Comparison of ENCODE assay signal across 8 mouse cellular contexts in genomic region chr14:52103474-52103855, GRCm38 (mm10). TPM values are rescaled to one million over a fixed set of nuclear protein-coding genes. Genes with fewer than 3 reads are reported as not detected.
DNase-seq lines count a peak whose midpoint lies in the region; ATAC-seq and TF ChIP-seq lines count a peak whose summit lies in the region.

No protein-coding gene starts in this region.

- H3K27ac ChIP-seq in lung, postnatal 0 days (ENCODE audit: low read length): peak overlapping the region; percentile 93

- TF ChIP-seq EP300 in lung, postnatal 0 days (IDR thresholded peaks at IDR 0.05): no peak

- H3K4me1 ChIP-seq in lung, postnatal 0 days (ENCODE audit: insufficient read depth, low read depth, low read length): peaks cover 14% of the 10 kb centered on the region; the same call in 1 of the 2 replicates

- H3K4me2 ChIP-seq in lung, postnatal 0 days (replicated peaks; ENCODE audit: low read depth, low read length): peak overlapping the region; percentile 52

- TF ChIP-seq CTCF in lung, postnatal 0 days (IDR thresholded peaks at IDR 0.05): peak; percentile 34; the same call in 1 of the 2 replicates

- under 1% methylated on average over 30 of the region's 30 CpGs for WGBS in lung, postnatal 0 days

- H3K36me3 ChIP-seq in lung, postnatal 0 days (ENCODE audit: insufficient read depth, low read length): no peaks in the 10 kb centered on the region

- intact Hi-C loops in gastrocnemius, postnatal 36 days (cut with DNase I): no loop called here
- intact Hi-C loops in gastrocnemius, postnatal 14 days (cut with DNase I; ENCODE audit: low total_unique reads): no loop called here

- DNase-seq in gastrocnemius, adult 8-10 months (ENCODE audit: low spot score in 2 of 2): peak; percentile 44 to 63
- no peak for DNase-seq in gastrocnemius, postnatal 36 days
- peak; percentile 67 for DNase-seq in thymus, postnatal 0 days (ENCODE audit: low spot score)
- no peak for DNase-seq in thymus, postnatal 25 days
- DNase-seq in gastrocnemius, postnatal 14 days: peak; percentile 76
- DNase-seq in lung, postnatal 0 days (ENCODE audit: low spot score): peak; percentile 67
- no peak for DNase-seq in retina, embryonic 14.5 days (ENCODE audit: low spot score)
- DNase-seq in ovary, postnatal 36 days (ENCODE audit: low spot score): no peak

- H3K4me3 ChIP-seq in lung, postnatal 0 days (ENCODE audit: low read depth, low read length): peak overlapping the region; percentile 82

- H3K27me3 ChIP-seq in lung, postnatal 0 days (replicated peaks; ENCODE audit: insufficient read depth, low read length): no peaks in the 10 kb centered on the region

- peak overlapping the region; percentile 83 for H3K9ac ChIP-seq in lung, postnatal 0 days (replicated peaks; ENCODE audit: low read depth)

- peak; percentile 11 for ATAC-seq in lung, postnatal 0 days

- H3K9me3 ChIP-seq in lung, postnatal 0 days (ENCODE audit: low read length): no peaks in the 10 kb centered on the region

RNA-seq across cellular contexts. Expression of gene Hnrnpc, which starts 0.4 kb away (rescaled TPM):
- 10 to 100 TPM; 62.4 to 80.4 (median 71.9) TPM for total RNA-seq in gastrocnemius, adult 8-10 months (2022)
- 10 to 100 TPM; 71.0 to 74.4 TPM for total RNA-seq in gastrocnemius, postnatal 36 days (2021)
- 536 and 645 TPM in 2 replicates for polyA plus RNA-seq in thymus, postnatal 0 days (2015; fragmentation: Nextera tagmentation; extraction: Ambion mirVana)
- 10 to 100 TPM; 76.7 to 88.8 TPM for total RNA-seq in gastrocnemius, postnatal 14 days (2021)
- polyA plus RNA-seq in lung, postnatal 0 days (2015; fragmentation: Nextera tagmentation; extraction: Ambion mirVana): 170 and 210 TPM in 2 replicates

RNA-seq across cellular contexts. Expression of gene Rpgrip1, which starts 7.0 kb away (rescaled TPM):
- not detected for total RNA-seq in gastrocnemius, adult 8-10 months (2022)
- not detected for total RNA-seq in gastrocnemius, postnatal 36 days (2021)
- polyA plus RNA-seq in thymus, postnatal 0 days (2015; fragmentation: Nextera tagmentation; extraction: Ambion mirVana): 87.6 and 94.0 TPM in 2 replicates
- total RNA-seq in gastrocnemius, postnatal 14 days (2021): under 1 TPM in 1 of 2 experiments, not detected in 1; 0.25 TPM
- 31.4 and 38.4 TPM in 2 replicates for polyA plus RNA-seq in lung, postnatal 0 days (2015; fragmentation: Nextera tagmentation; extraction: Ambion mirVana)

Comparison
In these comparisons a context has a peak if more than half of its experiments do, and no peak if none do; other contexts are left out.
1. DNase-seq: peak in gastrocnemius, adult 8-10 months (2 of 2), thymus, postnatal 0 days (single experiment), gastrocnemius, postnatal 14 days (single experiment) and lung, postnatal 0 days (single experiment); none in gastrocnemius, postnatal 36 days (0 of 2), thymus, postnatal 25 days (single experiment), retina, embryonic 14.5 days (single experiment) and ovary, postnatal 36 days (single experiment).